In the genomic region with DNA sequence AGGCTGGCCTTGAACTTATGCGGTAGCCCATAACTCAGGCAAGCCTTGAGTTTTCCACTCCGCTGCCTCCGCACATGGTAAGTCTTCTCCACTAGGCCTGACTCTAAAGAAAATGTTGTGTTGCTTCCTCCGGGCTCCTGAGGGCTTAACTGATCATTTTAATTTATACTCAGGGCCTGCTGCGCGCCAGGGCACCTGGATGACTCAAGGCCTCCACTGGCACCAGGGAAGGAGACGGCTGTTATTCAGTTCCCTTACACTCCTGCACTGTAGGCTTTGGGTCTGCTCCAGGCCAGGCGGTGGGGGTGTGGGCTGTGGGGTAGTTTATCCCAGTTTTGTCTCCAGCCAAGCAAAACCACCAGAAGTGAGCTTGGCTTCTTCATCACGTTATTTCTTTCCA, we compare ENCODE assay signal across 14 mouse cellular contexts. TPM values are rescaled to one million over a fixed set of nuclear protein-coding genes. Genes with fewer than 3 reads are reported as not detected.
DNase-seq lines count a peak whose midpoint lies in the region; ATAC-seq and TF ChIP-seq lines count a peak whose summit lies in the region.
"Had no signal": no experiment of that assay in that cellular context is flagged by ENCODE, and none has a peak within 500 bp of the region (broad histone marks: within the 10 kb centered on the region; RNA-seq: fewer than 3 reads in every experiment).

No protein-coding gene starts in this region.

- peak overlapping the region; percentile 39; the same call in 1 of the 2 replicates for H3K27ac ChIP-seq in kidney, embryonic 16.5 days (ENCODE audit: low read length)
- no peak overlapping the region for H3K27ac ChIP-seq in intestine, embryonic 15.5 days
- no peak overlapping the region for H3K27ac ChIP-seq in heart, adult 2 months
- H3K27ac ChIP-seq: stomach, embryonic 15.5 days had no signal

- no peaks in the 10 kb centered on the region for H3K4me1 ChIP-seq in kidney, embryonic 16.5 days (ENCODE audit: insufficient read depth, low read length)
- H3K4me1 ChIP-seq in intestine, embryonic 15.5 days (replicated peaks), result no peaks in the 10 kb centered on the region
- no peaks in the 10 kb centered on the region; the same call in 1 of the 2 replicates for H3K4me1 ChIP-seq in heart, adult 2 months (ENCODE audit: control insufficient read depth, insufficient read depth, low read length)
- H3K4me1 ChIP-seq: stomach, embryonic 15.5 days had no signal

- no peaks in the 10 kb centered on the region for H3K27me3 ChIP-seq in kidney, embryonic 16.5 days (ENCODE audit: insufficient read depth, low read length)
- no peaks in the 10 kb centered on the region for H3K27me3 ChIP-seq in intestine, embryonic 15.5 days (replicated peaks)
- H3K27me3 ChIP-seq in heart, adult 2 months (ENCODE audit: control insufficient read depth, insufficient read depth, low read length), result no peaks in the 10 kb centered on the region
- H3K27me3 ChIP-seq: stomach, embryonic 15.5 days had no signal

- WGBS in kidney, embryonic 16.5 days, result 59% methylated on average over 9 of the region's 9 CpGs
- 78% methylated on average over 9 of the region's 9 CpGs for WGBS in intestine, embryonic 15.5 days
- WGBS in heart, adult 2 months, result 77% methylated on average over 9 of the region's 9 CpGs

- H3K4me2 ChIP-seq in kidney, embryonic 16.5 days (replicated peaks; ENCODE audit: low read depth, low read length), result no peak overlapping the region
- H3K4me2 ChIP-seq in intestine, embryonic 15.5 days (replicated peaks), result no peak overlapping the region
- H3K4me2 ChIP-seq: lung, embryonic 14.5 days; stomach, embryonic 15.5 days had no signal

- no peaks in the 10 kb centered on the region for H3K79me2 ChIP-seq in heart, adult 2 months (replicated peaks; ENCODE audit: control insufficient read depth, insufficient read depth, low read length)

- no peak overlapping the region for H3K9ac ChIP-seq in kidney, embryonic 16.5 days (replicated peaks; ENCODE audit: low read length)
- no peak overlapping the region for H3K9ac ChIP-seq in intestine, embryonic 15.5 days
- H3K9ac ChIP-seq in heart, adult 2 months (ENCODE audit: low read depth, low read length), result no peak overlapping the region
- H3K9ac ChIP-seq: lung, embryonic 14.5 days; stomach, embryonic 15.5 days had no signal

- no peak for TF ChIP-seq POLR2A in heart, adult 2 months (IDR thresholded peaks at IDR 0.05; ENCODE audit: insufficient read depth, low read depth, low read length)

- no peaks in the 10 kb centered on the region for H3K9me3 ChIP-seq in kidney, embryonic 16.5 days (ENCODE audit: low read length)
- H3K9me3 ChIP-seq in intestine, embryonic 15.5 days, result no peaks in the 10 kb centered on the region
- H3K9me3 ChIP-seq: megakaryocyte, embryonic 14.5 days; stomach, embryonic 15.5 days had no signal

- ATAC-seq in kidney, embryonic 16.5 days (ENCODE audit: low FRiP score, low TSS enrichment), result no peak
- ATAC-seq in intestine, embryonic 15.5 days, result no peak

- intact Hi-C loops in heart, adult 2 months (cut with DNase I), result no loop called here

- H3K36me3 ChIP-seq in kidney, embryonic 16.5 days (ENCODE audit: insufficient read depth, low read length), result no peaks in the 10 kb centered on the region
- no peaks in the 10 kb centered on the region for H3K36me3 ChIP-seq in intestine, embryonic 15.5 days
- no peaks in the 10 kb centered on the region for H3K36me3 ChIP-seq in heart, adult 2 months (ENCODE audit: control insufficient read depth, insufficient read depth, low read length)
- H3K36me3 ChIP-seq: stomach, embryonic 15.5 days had no signal

- TF ChIP-seq EP300 in heart, adult 2 months (IDR thresholded peaks at IDR 0.05; ENCODE audit: insufficient read depth, low read depth, low read length), result no peak

- H3K4me3 ChIP-seq in kidney, embryonic 16.5 days (ENCODE audit: low read length), result no peak overlapping the region
- no peak overlapping the region for H3K4me3 ChIP-seq in intestine, embryonic 15.5 days (replicated peaks)
- no peak overlapping the region for H3K4me3 ChIP-seq in heart, adult 2 months
- H3K4me3 ChIP-seq: megakaryocyte, embryonic 14.5 days; stomach, embryonic 15.5 days had no signal

- peak; percentile 52 to 80 for DNase-seq in adrenal gland, adult (ENCODE audit: inconsistent age in 2 of 2, low spot score in 1 of 2)
- DNase-seq in adrenal gland, postnatal 25 days, result no peak
- DNase-seq in ovary, postnatal 36 days (ENCODE audit: low spot score), result peak; percentile 56
- DNase-seq in ovary, postnatal 10 days (ENCODE audit: low spot score), result no peak
- DNase-seq in layer of hippocampus, postnatal 25 days (ENCODE audit: extremely low spot score in 1 of 2, low spot score in 1 of 2), result no peak
- no peak for DNase-seq in heart, adult 2 months
- DNase-seq: gastrocnemius, postnatal 14 days; heart, postnatal 10 days; layer of hippocampus, adult 9-11 months; lung, embryonic 14.5 days had no signal

- no peak for TF ChIP-seq CTCF in heart, adult 2 months (IDR thresholded peaks at IDR 0.05)

RNA-seq across cellular contexts. Expression of a gene that starts 15.4 kb away (rescaled TPM):
- 55.1 and 58.2 TPM in 2 replicates for total RNA-seq in adrenal gland, postnatal 25 days (2021)
- polyA plus RNA-seq in kidney, embryonic 16.5 days (2015; fragmentation: Nextera tagmentation; extraction: Ambion mirVana), result 105 and 107 TPM in 2 replicates
- 10 to 100 TPM; 36.6 to 44.4 TPM for total RNA-seq in layer of hippocampus, postnatal 25 days (2021)
- polyA plus RNA-seq in intestine, embryonic 15.5 days (2015; fragmentation: Nextera tagmentation; extraction: Ambion mirVana), result 96.0 and 105 TPM in 2 replicates
- 10 to 100 TPM; 41.7 to 42.3 TPM for total RNA-seq in heart, adult 2 months (2021)
- 25.1 and 40.7 TPM in 2 replicates for polyA plus RNA-seq in heart, adult 2 months (2012; rRNA removed)

RNA-seq across cellular contexts. Expression of a gene that starts 22.5 kb away (rescaled TPM):
- total RNA-seq in adrenal gland, postnatal 25 days (2021), result 3.5 and 4.0 TPM in 2 replicates
- 4.0 and 4.5 TPM in 2 replicates for polyA plus RNA-seq in kidney, embryonic 16.5 days (2015; fragmentation: Nextera tagmentation; extraction: Ambion mirVana)
- total RNA-seq in layer of hippocampus, postnatal 25 days (2021), result 1 to 10 TPM; 1.2 to 1.3 TPM
- 3.2 and 3.3 TPM in 2 replicates for polyA plus RNA-seq in intestine, embryonic 15.5 days (2015; fragmentation: Nextera tagmentation; extraction: Ambion mirVana)
- under 1 TPM; 0.60 to 0.68 TPM for total RNA-seq in heart, adult 2 months (2021)
- 3.7 and 5.0 TPM in 2 replicates for polyA plus RNA-seq in heart, adult 2 months (2012; rRNA removed)

RNA-seq across cellular contexts. Expression of a gene that starts 22.6 kb away (rescaled TPM):
- total RNA-seq in adrenal gland, postnatal 25 days (2021), result 11.1 and 13.7 TPM in 2 replicates
- 30.9 and 34.1 TPM in 2 replicates for polyA plus RNA-seq in kidney, embryonic 16.5 days (2015; fragmentation: Nextera tagmentation; extraction: Ambion mirVana)
- total RNA-seq in layer of hippocampus, postnatal 25 days (2021), result 10 to 100 TPM; 12.1 to 12.4 TPM
- polyA plus RNA-seq in intestine, embryonic 15.5 days (2015; fragmentation: Nextera tagmentation; extraction: Ambion mirVana), result 17.6 and 18.1 TPM in 2 replicates
- 10 to 100 TPM; 10.2 to 10.7 TPM for total RNA-seq in heart, adult 2 months (2021)
- 8.2 and 8.6 TPM in 2 replicates for polyA plus RNA-seq in heart, adult 2 months (2012; rRNA removed)

RNA-seq across cellular contexts. Expression of a gene that starts 37.6 kb away (rescaled TPM):
- total RNA-seq in adrenal gland, postnatal 25 days (2021), result 54.7 and 55.8 TPM in 2 replicates
- 48.9 and 51.9 TPM in 2 replicates for polyA plus RNA-seq in kidney, embryonic 16.5 days (2015; fragmentation: Nextera tagmentation; extraction: Ambion mirVana)
- total RNA-seq in layer of hippocampus, postnatal 25 days (2021), result 10 to 100 TPM; 62.3 to 65.9 TPM
- polyA plus RNA-seq in intestine, embryonic 15.5 days (2015; fragmentation: Nextera tagmentation; extraction: Ambion mirVana), result 38.2 and 42.6 TPM in 2 replicates
- total RNA-seq in heart, adult 2 months (2021), result 10 to 100 TPM; 14.0 to 15.0 TPM
- polyA plus RNA-seq in heart, adult 2 months (2012; rRNA removed), result 24.8 and 32.8 TPM in 2 replicates

RNA-seq across cellular contexts. Expression of a gene that starts 53.8 kb away (rescaled TPM):
- total RNA-seq in adrenal gland, postnatal 25 days (2021), result 68.0 and 76.9 TPM in 2 replicates
- polyA plus RNA-seq in kidney, embryonic 16.5 days (2015; fragmentation: Nextera tagmentation; extraction: Ambion mirVana), result 156 and 158 TPM in 2 replicates
- 10 to 100 TPM; 46.7 to 48.7 TPM for total RNA-seq in layer of hippocampus, postnatal 25 days (2021)
- polyA plus RNA-seq in intestine, embryonic 15.5 days (2015; fragmentation: Nextera tagmentation; extraction: Ambion mirVana), result 172 and 184 TPM in 2 replicates
- total RNA-seq in heart, adult 2 months (2021), result 10 to 100 TPM; 18.4 to 24.8 TPM
- polyA plus RNA-seq in heart, adult 2 months (2012; rRNA removed), result 18.5 and 19.0 TPM in 2 replicates

Comparison
In these comparisons a context has a peak if more than half of its experiments do, and no peak if none do; other contexts are left out.
1. DNase-seq: peak in adrenal gland, adult (2 of 2) and ovary, postnatal 36 days (single experiment); none in adrenal gland, postnatal 25 days (single experiment), ovary, postnatal 10 days (single experiment), layer of hippocampus, postnatal 25 days (0 of 2) and heart, adult 2 months (0 of 2).